Mouse (Mus musculus): Measurements from ENCODE around the gene Cdh13. TPM values are rescaled to one million over a fixed set of nuclear protein-coding genes. Genes with fewer than 3 reads are reported as not detected.

Cdh13 gene
- polyA plus RNA-seq, 2 experiments = 9.3 to 25.2 TPM

GRCm38 (mm10) chr8:118452445-118453103 lies 169.0 kb downstream of the Cdh13 start:
- Histone ChIP-seq H3K4me2 (replicated peaks; ENCODE audit: low read depth, low read length, severe bottlenecking) (no peak overlapping the region), H3K9me3 (ENCODE audit: control insufficient read depth, low read length) (no peaks in the 10 kb centered on the region), H3K4me1 (ENCODE audit: control insufficient read depth, insufficient read depth, low read length) (no peaks in the 10 kb centered on the region), H3K27ac (replicated peaks; ENCODE audit: low read depth, low read length) (no peak overlapping the region), H3K9ac (ENCODE audit: low read depth, low read length, severe bottlenecking) (no peak overlapping the region), H3K27me3 (ENCODE audit: control insufficient read depth, insufficient read depth, low read length) (no peaks in the 10 kb centered on the region), H3K36me3 (ENCODE audit: control insufficient read depth, insufficient read depth, low read length) (no peaks in the 10 kb centered on the region), H3K4me3 (replicated peaks; ENCODE audit: low read length) (no peak overlapping the region)
- DNase-seq (ENCODE audit: low spot score) = no peak
- WGBS = 49% methylated on average over 11 of the region's 11 CpGs
- ATAC-seq (ENCODE audit: low FRiP score, low read depth) = no peak
- no peak for TF ChIP-seq POLR2A (IDR thresholded peaks at IDR 0.05; ENCODE audit: borderline replicate concordance, extremely low read depth, insufficient read depth, insufficient read length)

- TF ChIP-seq POLR2A (IDR thresholded peaks at IDR 0.05; ENCODE audit: borderline replicate concordance, extremely low read depth, insufficient read depth, insufficient read length) = no peak
- no peak overlapping the region for H3K4me2 ChIP-seq (replicated peaks; ENCODE audit: low read depth, low read length, severe bottlenecking)
- no peaks in the 10 kb centered on the region for H3K4me1 ChIP-seq (ENCODE audit: control insufficient read depth, insufficient read depth, low read length)
- ATAC-seq (ENCODE audit: low FRiP score, low read depth) (no peak), DNase-seq (ENCODE audit: low spot score) (no peak)
- no peak overlapping the region for H3K4me3 ChIP-seq (replicated peaks; ENCODE audit: low read length)
- no peak overlapping the region for H3K9ac ChIP-seq (ENCODE audit: low read depth, low read length, severe bottlenecking)
- no peaks in the 10 kb centered on the region for H3K27me3 ChIP-seq (ENCODE audit: control insufficient read depth, insufficient read depth, low read length)
- no peaks in the 10 kb centered on the region for H3K9me3 ChIP-seq (ENCODE audit: control insufficient read depth, low read length)
- no peaks in the 10 kb centered on the region for H3K36me3 ChIP-seq (ENCODE audit: control insufficient read depth, insufficient read depth, low read length)
- no peak overlapping the region for H3K27ac ChIP-seq (replicated peaks; ENCODE audit: low read depth, low read length)
- WGBS = 82% methylated on average over 3 of the region's 3 CpGs
Measured at GRCm38 (mm10) chr8:118455245-118455644, 171.7 kb downstream of the Cdh13 start.

- Histone ChIP-seq H3K27me3 (ENCODE audit: control insufficient read depth, insufficient read depth, low read length) (no peaks in the 10 kb centered on the region), H3K9ac (ENCODE audit: low read depth, low read length, severe bottlenecking) (no peak overlapping the region), H3K4me1 (ENCODE audit: control insufficient read depth, insufficient read depth, low read length) (no peaks in the 10 kb centered on the region), H3K9me3 (ENCODE audit: control insufficient read depth, low read length) (no peaks in the 10 kb centered on the region), H3K27ac (replicated peaks; ENCODE audit: low read depth, low read length) (no peak overlapping the region), H3K4me3 (replicated peaks; ENCODE audit: low read length) (no peak overlapping the region), H3K36me3 (ENCODE audit: control insufficient read depth, insufficient read depth, low read length) (no peaks in the 10 kb centered on the region), H3K4me2 (replicated peaks; ENCODE audit: low read depth, low read length, severe bottlenecking) (no peak overlapping the region)
- DNase-seq (ENCODE audit: low spot score) (no peak), ATAC-seq (ENCODE audit: low FRiP score, low read depth) (no peak)
- 87% methylated on average over 3 of the region's 3 CpGs for WGBS
- TF ChIP-seq POLR2A (IDR thresholded peaks at IDR 0.05; ENCODE audit: borderline replicate concordance, extremely low read depth, insufficient read depth, insufficient read length) = no peak
Measured at GRCm38 (mm10) chr8:118465330-118465948, 181.9 kb downstream of the Cdh13 start.

GRCm38 (mm10) chr8:118477587-118477986 lies 194.1 kb downstream of the Cdh13 start:
- Histone ChIP-seq H3K27ac (replicated peaks; ENCODE audit: low read depth, low read length) (no peak overlapping the region), H3K36me3 (ENCODE audit: control insufficient read depth, insufficient read depth, low read length) (no peaks in the 10 kb centered on the region), H3K4me3 (replicated peaks; ENCODE audit: low read length) (no peak overlapping the region), H3K9ac (ENCODE audit: low read depth, low read length, severe bottlenecking) (no peak overlapping the region), H3K4me1 (ENCODE audit: control insufficient read depth, insufficient read depth, low read length) (no peaks in the 10 kb centered on the region), H3K27me3 (ENCODE audit: control insufficient read depth, insufficient read depth, low read length) (no peaks in the 10 kb centered on the region), H3K4me2 (replicated peaks; ENCODE audit: low read depth, low read length, severe bottlenecking) (no peak overlapping the region), H3K9me3 (ENCODE audit: control insufficient read depth, low read length) (no peaks in the 10 kb centered on the region)
- ATAC-seq (ENCODE audit: low FRiP score, low read depth) (no peak), DNase-seq (ENCODE audit: low spot score) (no peak)
- WGBS = 75% methylated on average over 7 of the region's 9 CpGs
- TF ChIP-seq POLR2A (IDR thresholded peaks at IDR 0.05; ENCODE audit: borderline replicate concordance, extremely low read depth, insufficient read depth, insufficient read length) = no peak

GRCm38 (mm10) chr8:118488735-118489134 lies 205.2 kb downstream of the Cdh13 start:
- Histone ChIP-seq H3K9ac (ENCODE audit: low read depth, low read length, severe bottlenecking) (no peak overlapping the region), H3K27ac (replicated peaks; ENCODE audit: low read depth, low read length) (no peak overlapping the region), H3K4me2 (replicated peaks; ENCODE audit: low read depth, low read length, severe bottlenecking) (no peak overlapping the region), H3K36me3 (ENCODE audit: control insufficient read depth, insufficient read depth, low read length) (no peaks in the 10 kb centered on the region), H3K9me3 (ENCODE audit: control insufficient read depth, low read length) (no peaks in the 10 kb centered on the region), H3K4me1 (ENCODE audit: control insufficient read depth, insufficient read depth, low read length) (no peaks in the 10 kb centered on the region), H3K27me3 (ENCODE audit: control insufficient read depth, insufficient read depth, low read length) (no peaks in the 10 kb centered on the region), H3K4me3 (replicated peaks; ENCODE audit: low read length) (no peak overlapping the region)
- no peak for TF ChIP-seq POLR2A (IDR thresholded peaks at IDR 0.05; ENCODE audit: borderline replicate concordance, extremely low read depth, insufficient read depth, insufficient read length)
- DNase-seq (ENCODE audit: low spot score) (no peak), ATAC-seq (ENCODE audit: low FRiP score, low read depth) (no peak)
- WGBS = 72% methylated on average over 4 of the region's 4 CpGs

Measured in limb, embryonic 14.5 days (tissue).